Mouse (Mus musculus): ENCODE measurements around the gene Gdf7. TPM values are rescaled to one million over a fixed set of nuclear protein-coding genes. Genes with fewer than 3 reads are reported as not detected.

The Gdf7 gene
- not detected for polyA plus RNA-seq (2014; fragmentation: Illumina TruSeq; extraction: RNeasy Lipid Tissue Mini Kit (QIAGEN cat#74804); ENCODE audit: low read depth, low replicate concordance)

GRCm38 (mm10) chr12:8301841-8302431 is at the start of gene Gdf7:
Gene Gdf7, minus strand, starts transcription at chr12:8301954.

GRCm38 (mm10) chr12:8313270-8313771 is 11.6 kb upstream of the Gdf7 start, which contains the start of gene Hs1bp3:
Gene Hs1bp3, plus strand, starts transcription at chr12:8313432.

Other genes starting within 250 kb of the Gdf7 start
- gene Ldah, start 93.8 kb downstream of the Gdf7 start, polyA plus RNA-seq (2014; fragmentation: Illumina TruSeq; extraction: RNeasy Lipid Tissue Mini Kit (QIAGEN cat#74804); ENCODE audit: low read depth, low replicate concordance): 15.2 TPM
- 0.39 TPM for gene Hs1bp3, start 11.5 kb upstream of the Gdf7 start, polyA plus RNA-seq (2014; fragmentation: Illumina TruSeq; extraction: RNeasy Lipid Tissue Mini Kit (QIAGEN cat#74804); ENCODE audit: low read depth, low replicate concordance)
- 14.2 TPM for gene Rhob, start 198.1 kb upstream of the Gdf7 start, polyA plus RNA-seq (2014; fragmentation: Illumina TruSeq; extraction: RNeasy Lipid Tissue Mini Kit (QIAGEN cat#74804); ENCODE audit: low read depth, low replicate concordance)